Mouse (Mus musculus): ENCODE results near the gene Olfr901.
"Not testable (repeated sequence)": the region's sequence is repeated elsewhere in the genome, so short reads cannot be mapped to it uniquely, and the experiment has no call there.

The Olfr901 gene

GRCm38 (mm10) chr9:38429155-38429554 lies at the start of gene Olfr901:
TSS of gene Olfr901 (plus strand) at chr9:38429455.
- no peak for DNase-seq (ENCODE audit: low read depth, low spot score)

- no peak for DNase-seq (ENCODE audit: low read depth, low spot score)
These were observed 27.9 kb upstream of the Olfr901 start, which contains the start of gene Olfr147 for GRCm38 (mm10) chr9:38401398-38401797. TSS of gene Olfr147 (plus strand) at chr9:38401698.

- not testable (repeated sequence) for DNase-seq (ENCODE audit: low read depth, low spot score)
These were observed 21.8 kb upstream of the Olfr901 start for GRCm38 (mm10) chr9:38407502-38407901.

GRCm38 (mm10) chr9:38413502-38413901 lies 15.8 kb upstream of the Olfr901 start:
- not testable (repeated sequence) for DNase-seq (ENCODE audit: low read depth, low spot score)

- DNase-seq (ENCODE audit: low read depth, low spot score) = no peak
These were observed 5.5 kb upstream of the Olfr901 start for GRCm38 (mm10) chr9:38423801-38424200.

- DNase-seq (ENCODE audit: low read depth, low spot score) = no peak
These were observed 2.2 kb upstream of the Olfr901 start for GRCm38 (mm10) chr9:38427026-38427425.

- no peak for DNase-seq (ENCODE audit: low read depth, low spot score)
These were observed 18.1 kb downstream of the Olfr901 start, which contains the start of gene Olfr902 for GRCm38 (mm10) chr9:38447352-38447751. TSS of gene Olfr902 (plus strand) at chr9:38447652.

- no peak for DNase-seq (ENCODE audit: low read depth, low spot score)
These were observed 33.6 kb downstream of the Olfr901 start, which contains the start of gene Olfr904 for GRCm38 (mm10) chr9:38462844-38463243. TSS of gene Olfr904 (plus strand) at chr9:38463144.

- no peak for DNase-seq (ENCODE audit: low read depth, low spot score)
These were observed 41.6 kb downstream of the Olfr901 start, which contains the start of gene Olfr905 for GRCm38 (mm10) chr9:38470807-38471206. TSS of gene Olfr905 (plus strand) at chr9:38471107.
